35 mouse cellular contexts compared by ENCODE assay signal in the genomic region with DNA sequence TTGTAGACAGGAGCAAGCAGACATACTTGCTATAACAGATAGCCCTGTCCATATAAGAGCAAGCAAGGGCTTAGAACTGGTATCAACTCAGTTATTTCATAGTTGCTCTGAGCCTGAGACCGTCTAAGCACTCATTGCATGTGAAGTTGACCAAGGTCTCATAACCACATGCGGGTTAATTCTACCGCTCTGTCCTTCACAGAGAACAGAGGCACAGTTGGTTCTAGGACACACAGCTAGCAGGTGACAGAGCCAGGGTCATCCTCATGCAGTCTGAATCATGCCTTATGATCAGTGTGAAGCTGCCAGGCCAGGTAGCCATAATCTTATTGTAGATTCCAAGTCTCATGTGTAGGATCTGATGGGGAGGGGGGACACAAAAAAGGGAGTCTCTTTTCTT.
"Had no signal": no experiment of that assay in that cellular context is flagged by ENCODE, and none has a peak within 500 bp of the region (broad histone marks: within the 10 kb centered on the region; RNA-seq: fewer than 3 reads in every experiment).

No protein-coding gene starts in this region.

- H3K27me3 ChIP-seq: heart, embryonic 13.5 days; heart, embryonic 15.5 days; hindbrain, embryonic 15.5 days; intestine, embryonic 15.5 days; kidney, embryonic 15.5 days had no signal

- H3K4me2 ChIP-seq: heart, embryonic 11.5 days; heart, embryonic 13.5 days; heart, embryonic 15.5 days; hindbrain, embryonic 12.5 days; hindbrain, embryonic 13.5 days; hindbrain, embryonic 14.5 days; hindbrain, embryonic 15.5 days; intestine, embryonic 15.5 days; kidney, embryonic 15.5 days had no signal

- H3K27ac ChIP-seq: heart, embryonic 10.5 days; heart, embryonic 13.5 days; heart, embryonic 15.5 days; hindbrain, embryonic 10.5 days; hindbrain, embryonic 12.5 days; hindbrain, embryonic 13.5 days; hindbrain, embryonic 14.5 days; hindbrain, embryonic 15.5 days; hindbrain, postnatal 0 days; intestine, embryonic 15.5 days; kidney, embryonic 15.5 days; kidney, postnatal 0 days; layer of hippocampus, adult 2 months; left cerebral cortex, adult 2 months had no signal

- H3K9ac ChIP-seq: heart, embryonic 13.5 days; heart, embryonic 15.5 days; hindbrain, embryonic 12.5 days; hindbrain, embryonic 13.5 days; hindbrain, embryonic 14.5 days; hindbrain, embryonic 15.5 days; intestine, embryonic 15.5 days; kidney, embryonic 15.5 days had no signal

- H3K4me1 ChIP-seq: heart, embryonic 13.5 days; heart, embryonic 15.5 days; intestine, embryonic 15.5 days had no signal

- H3K4me3 ChIP-seq: heart, embryonic 10.5 days; heart, embryonic 13.5 days; heart, embryonic 15.5 days; hindbrain, embryonic 10.5 days; hindbrain, embryonic 12.5 days; hindbrain, embryonic 13.5 days; hindbrain, embryonic 15.5 days; intestine, embryonic 15.5 days; kidney, embryonic 15.5 days; layer of hippocampus, adult 2 months; left cerebral cortex, adult 2 months had no signal

- H3K9me3 ChIP-seq: heart, embryonic 10.5 days; heart, embryonic 13.5 days; heart, embryonic 15.5 days; hindbrain, embryonic 10.5 days; hindbrain, embryonic 12.5 days; hindbrain, embryonic 13.5 days; hindbrain, embryonic 15.5 days; intestine, embryonic 15.5 days; kidney, embryonic 15.5 days had no signal

- ATAC-seq: hindbrain, embryonic 16.5 days; hindbrain, postnatal 0 days; inflammation-experienced regulatory T-cells, adult 6 months; intestine, embryonic 15.5 days; intestine, embryonic 16.5 days; intestine, postnatal 0 days had no signal

- DNase-seq: heart, postnatal 10 days; heart, postnatal 14 days; heart, postnatal 36 days; heart, postnatal 4 days; kidney, adult 11 months; kidney, adult 18-20 months; kidney, adult 2 months; kidney, adult 8-10 months; kidney, adult 9 months; kidney, postnatal 10 days; kidney, postnatal 14 days; kidney, postnatal 25 days; kidney, postnatal 36 days; kidney, postnatal 4 days; layer of hippocampus, adult 9-11 months; layer of hippocampus, postnatal 36 days had no signal

- H3K36me3 ChIP-seq: heart, embryonic 10.5 days; heart, embryonic 13.5 days; heart, embryonic 15.5 days; hindbrain, embryonic 10.5 days; hindbrain, embryonic 12.5 days; hindbrain, embryonic 13.5 days; hindbrain, embryonic 15.5 days; intestine, embryonic 15.5 days; kidney, embryonic 15.5 days had no signal
